Mouse (Mus musculus) lung, embryonic 14.5 days (tissue): ENCODE data around the gene Knstrn. TPM values are rescaled to one million over a fixed set of nuclear protein-coding genes. Genes with fewer than 3 reads are reported as not detected.

Source experiments
- ATAC-seq: fragments of 200-750 bp; cut with Nextera tagmentation; 2 replicates; pipeline ENCODE4 v1.8.0; 2017; ENCODE audit warnings: mild to moderate bottlenecking, moderate TSS enrichment, moderate library complexity; ENCODE audit not compliant: insufficient read depth
- DNase-seq: peaks from one replicate; pipeline ENCODE4 v3.0.0-alpha.2; 2015
- H3K27ac ChIP-seq: fragments of 300-500 bp; sonication (generic); 2 replicates; pipeline ENCODE4 v1.5.1; 2014; ENCODE audit warnings: low read depth, mild to moderate bottlenecking, moderate library complexity
- H3K27me3 ChIP-seq: fragments of 300-500 bp; sonication (generic); 2 replicates; pipeline ENCODE4 v1.6.1; 2014; ENCODE audit warnings: low read length, control low read depth; ENCODE audit not compliant: insufficient read depth
- H3K36me3 ChIP-seq: fragments of 300-500 bp; sonication (generic); 2 replicates; pipeline ENCODE4 v1.6.1; 2014; ENCODE audit warnings: control low read depth; ENCODE audit not compliant: insufficient read depth
- H3K4me1 ChIP-seq: fragments of 300-500 bp; sonication (generic); 2 replicates; pipeline ENCODE4 v1.6.1; 2014; ENCODE audit warnings: antibody characterized with exemption, control low read depth; ENCODE audit not compliant: insufficient read depth
- H3K4me2 ChIP-seq: fragments of 300-500 bp; sonication (generic); 2 replicates; pipeline ENCODE4 v1.6.1; 2014; ENCODE audit warnings: mild to moderate bottlenecking
- H3K4me3 ChIP-seq: fragments of 300-500 bp; sonication (generic); 2 replicates; pipeline ENCODE4 v1.5.1; 2014; ENCODE audit warnings: low read depth, low read length
- H3K9ac ChIP-seq: fragments of 300-500 bp; sonication (generic); 2 replicates; pipeline ENCODE4 v1.6.1; 2014
- H3K9me3 ChIP-seq: fragments of 300-500 bp; sonication (generic); 2 replicates; pipeline ENCODE4 v1.6.1; 2016; ENCODE audit warnings: low read depth, low read length, control low read depth
- CTCF ChIP-seq: IDR thresholded peaks from 2 replicates; pipeline ENCODE4 v1.5.1; 2016; ENCODE audit warnings: antibody characterized with exemption, low read depth
- WGBS: fragments of 180-500 bp; shearing (Covaris S2); extraction: QIAGEN DNeasy Blood & Tissue Kit; methylation state at CpG from one replicate; pipeline ENCODE4 v1.1.7; 2014; 5-methylcytosine and 5-hydroxymethylcytosine counted together
- polyA plus RNA-seq: library from polyadenylated mRNA; unstranded; fragments of >200 nt; fragmentation: Nextera tagmentation; extraction: Ambion mirVana; gene quantifications from 2 replicates; pipeline ENCODE4 v1.2.1, GENCODE M21; 2014

The Knstrn gene
- polyA plus RNA-seq, 1 experiment from 2014 or later: 142 TPM

GRCm38 (mm10) chr2:118806860-118807259, 6.9 kb upstream of the Knstrn start:
- H3K9ac ChIP-seq: no peak overlapping the region
- H3K9me3 ChIP-seq: no peaks in the 10 kb centered on the region
- no peak overlapping the region for H3K4me2 ChIP-seq
- H3K27ac ChIP-seq: no peak overlapping the region
- DNase-seq (no peak), ATAC-seq (no peak)
- no peak overlapping the region for H3K4me3 ChIP-seq
- no peaks in the 10 kb centered on the region for H3K27me3 ChIP-seq
- H3K36me3 ChIP-seq: no peaks in the 10 kb centered on the region
- TF ChIP-seq CTCF: no peak
- H3K4me1 ChIP-seq: no peaks in the 10 kb centered on the region
- WGBS: 52% methylated on average over 4 of the region's 4 CpGs

DNA sequence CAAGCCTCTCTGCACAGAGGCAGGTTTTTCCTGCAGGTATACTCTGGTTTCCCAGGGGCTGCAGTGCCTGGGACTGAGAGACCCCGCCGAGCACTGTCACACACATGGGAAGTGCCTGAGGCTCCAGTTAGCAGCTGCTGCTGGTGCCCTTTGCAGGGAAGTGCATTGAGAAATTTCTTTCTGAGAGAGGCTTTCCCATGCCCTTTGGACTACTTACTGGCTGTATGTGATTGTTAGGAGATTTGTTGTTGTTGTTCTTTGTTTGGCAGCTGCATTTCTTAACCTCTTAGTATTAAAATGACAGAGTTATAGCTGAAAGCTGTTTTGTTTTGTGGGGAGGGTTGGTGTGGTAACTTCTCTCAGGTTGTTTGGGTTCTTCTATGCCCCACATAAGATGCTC, 2.9 kb upstream of the Knstrn start:
- DNase-seq (no peak), ATAC-seq (no peak)
- no peak overlapping the region for H3K9ac ChIP-seq
- WGBS: 20% methylated on average over 2 of the region's 2 CpGs
- H3K36me3 ChIP-seq: 0 out of 2 replicates have a peak, but pooled peaks cover 8% of the 10 kb centered on the region
- no peak for TF ChIP-seq CTCF
- H3K4me1 ChIP-seq: peaks cover 6% of the 10 kb centered on the region
- no peak overlapping the region for H3K27ac ChIP-seq
- no peaks in the 10 kb centered on the region for H3K27me3 ChIP-seq
- no peaks in the 10 kb centered on the region for H3K9me3 ChIP-seq
- H3K4me2 ChIP-seq: no peak overlapping the region
- H3K4me3 ChIP-seq: no peak overlapping the region

- no peak overlapping the region for H3K4me2 ChIP-seq
- WGBS: 62% methylated on average over 1 of the region's 1 CpGs
These were observed 1.1 kb upstream of the Knstrn start for GRCm38 (mm10) chr2:118812724-118813123.

DNA sequence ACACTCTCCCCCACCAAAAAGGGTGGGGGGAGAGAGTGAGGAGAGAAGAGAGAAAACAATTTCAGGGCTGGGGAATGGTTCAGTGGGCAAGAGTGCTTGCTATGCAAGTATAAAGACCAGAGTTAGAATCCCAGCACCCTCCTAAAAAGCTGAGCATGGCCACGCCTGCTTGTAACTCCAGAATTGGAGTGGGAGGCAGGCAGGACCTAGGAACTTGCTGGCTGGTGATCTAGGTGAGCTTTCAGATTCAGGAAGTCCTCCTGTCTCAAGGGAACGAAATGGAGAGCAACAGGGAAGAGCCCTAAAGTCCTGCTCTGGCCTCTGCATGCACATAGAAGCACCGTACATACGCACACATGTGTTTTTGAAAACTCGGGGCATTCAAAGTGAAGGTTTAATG, 9.0 kb downstream of the Knstrn start:
- no peak for TF ChIP-seq CTCF
- no peaks in the 10 kb centered on the region for H3K9me3 ChIP-seq
- WGBS: 83% methylated on average over 5 of the region's 5 CpGs

More at GRCm38 (mm10) chr2:118812724-118813123, 1.1 kb upstream of the Knstrn start:
- Histone ChIP-seq H3K36me3 (peaks cover 21% of the 10 kb centered on the region), H3K9ac (no peak overlapping the region), H3K27ac (no peak overlapping the region), H3K4me3 (no peak overlapping the region), H3K27me3 (no peaks in the 10 kb centered on the region), H3K9me3 (no peaks in the 10 kb centered on the region), H3K4me1 (peaks cover 6% of the 10 kb centered on the region)
- no peak for ATAC-seq
- DNase-seq: no peak
- no peak for TF ChIP-seq CTCF

GRCm38 (mm10) chr2:118824396-118824795, 10.6 kb downstream of the Knstrn start:
- Histone ChIP-seq H3K36me3 (peaks cover 60% of the 10 kb centered on the region), H3K4me3 (no peak overlapping the region), H3K9ac (no peak overlapping the region), H3K27ac (no peak overlapping the region), H3K27me3 (no peaks in the 10 kb centered on the region), H3K4me2 (no peak overlapping the region), H3K4me1 (no peaks in the 10 kb centered on the region), H3K9me3 (no peaks in the 10 kb centered on the region)
- ATAC-seq (no peak), DNase-seq (no peak)
- WGBS: 89% methylated on average over 4 of the region's 4 CpGs
- no peak for TF ChIP-seq CTCF

More for the DNA sequence above, 9.0 kb downstream of the Knstrn start:
- H3K27ac ChIP-seq: no peak overlapping the region
- no peaks in the 10 kb centered on the region for H3K4me1 ChIP-seq
- no peak overlapping the region for H3K4me3 ChIP-seq
- ATAC-seq (no peak), DNase-seq (no peak)
- no peaks in the 10 kb centered on the region for H3K27me3 ChIP-seq
- H3K36me3 ChIP-seq: peaks cover 60% of the 10 kb centered on the region
- H3K4me2 ChIP-seq: no peak overlapping the region
- no peak overlapping the region for H3K9ac ChIP-seq

GRCm38 (mm10) chr2:118829096-118829495, 15.3 kb downstream of the Knstrn start:
- no peaks in the 10 kb centered on the region for H3K27me3 ChIP-seq
- 90% methylated on average over 5 of the region's 5 CpGs for WGBS
- no peak for TF ChIP-seq CTCF
- ATAC-seq (no peak), DNase-seq (no peak)
- H3K4me1 ChIP-seq: no peaks in the 10 kb centered on the region
- no peak overlapping the region for H3K27ac ChIP-seq
- no peak overlapping the region for H3K4me3 ChIP-seq
- H3K9ac ChIP-seq: no peak overlapping the region
- H3K9me3 ChIP-seq: no peaks in the 10 kb centered on the region
- no peak overlapping the region for H3K4me2 ChIP-seq
- H3K36me3 ChIP-seq: peaks cover 77% of the 10 kb centered on the region

GRCm38 (mm10) chr2:118834061-118834460, 20.3 kb downstream of the Knstrn start:
- ATAC-seq (no peak), DNase-seq (no peak)
- H3K4me1 ChIP-seq: no peaks in the 10 kb centered on the region
- H3K4me3 ChIP-seq: no peak overlapping the region
- H3K27me3 ChIP-seq: no peaks in the 10 kb centered on the region
- no peak overlapping the region for H3K27ac ChIP-seq
- H3K4me2 ChIP-seq: no peak overlapping the region
- peaks cover 60% of the 10 kb centered on the region for H3K36me3 ChIP-seq
- WGBS: 93% methylated on average over 6 of the region's 6 CpGs
- no peak for TF ChIP-seq CTCF
- no peak overlapping the region for H3K9ac ChIP-seq
- H3K9me3 ChIP-seq: no peaks in the 10 kb centered on the region

- Histone ChIP-seq H3K9me3 (no peaks in the 10 kb centered on the region), H3K27me3 (no peaks in the 10 kb centered on the region), H3K4me3 (no peak overlapping the region), H3K36me3 (peaks cover 49% of the 10 kb centered on the region), H3K4me1 (no peaks in the 10 kb centered on the region), H3K4me2 (no peak overlapping the region), H3K27ac (no peak overlapping the region), H3K9ac (no peak overlapping the region)
- WGBS: 77% methylated on average over 6 of the region's 6 CpGs
- no peak for TF ChIP-seq CTCF
- DNase-seq: no peak
- ATAC-seq: no peak
These were observed 21.3 kb downstream of the Knstrn start for GRCm38 (mm10) chr2:118835115-118835514.
